Mouse (Mus musculus): Measurements from ENCODE around the gene Hmgcs2.

GRCm38 (mm10) chr3:98273623-98274398 is 6.4 kb upstream of the Hmgcs2 start:
- TF ChIP-seq EP300 (IDR thresholded peaks at IDR 0.05) (no peak), CTCF (IDR thresholded peaks at IDR 0.05) (no peak)
